ENCODE assay signal across 27 mouse cellular contexts in the genomic region with DNA sequence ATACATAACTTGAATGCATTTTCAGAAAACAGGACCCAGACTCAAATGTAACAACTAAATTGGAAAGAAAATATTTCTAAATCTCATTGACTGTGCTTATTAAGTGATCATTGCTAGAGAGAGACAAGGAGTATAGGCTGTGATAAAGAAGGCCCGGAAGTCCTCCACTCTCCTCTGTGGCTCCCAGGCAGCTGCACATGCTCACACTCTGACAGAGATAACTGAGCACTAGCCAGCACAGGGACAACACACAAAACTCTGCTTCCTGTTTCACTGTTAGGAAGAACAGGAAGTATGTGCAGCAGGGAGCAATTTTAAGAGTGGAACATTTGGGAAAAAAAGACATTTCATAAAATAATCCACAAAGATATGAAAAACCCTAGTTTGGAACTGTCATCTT. TPM values are rescaled to one million over a fixed set of nuclear protein-coding genes. Genes with fewer than 3 reads are reported as not detected.
"Had no signal": no experiment of that assay in that cellular context is flagged by ENCODE, and none has a peak within 500 bp of the region (broad histone marks: within the 10 kb centered on the region; RNA-seq: fewer than 3 reads in every experiment).

No protein-coding gene starts in this region.

- DNase-seq: kidney, adult 9 months; layer of hippocampus, adult 9-11 months; liver; lung, adult 18-20 months; right cerebral cortex, adult 18-20 months; right cerebral cortex, postnatal 14 days; right cerebral cortex, postnatal 4 days; thymus, adult 2 months; thymus, postnatal 14 days; thymus, postnatal 4 days had no signal

- H3K4me1 ChIP-seq: liver, embryonic 12.5 days; liver, embryonic 15.5 days; midbrain, embryonic 12.5 days; midbrain, embryonic 15.5 days; neural tube, embryonic 12.5 days; neural tube, embryonic 15.5 days had no signal

- H3K9ac ChIP-seq: limb, embryonic 13.5 days; liver, embryonic 12.5 days; liver, embryonic 15.5 days; midbrain, embryonic 12.5 days; midbrain, embryonic 15.5 days; neural tube, embryonic 12.5 days; neural tube, embryonic 15.5 days had no signal

- H3K36me3 ChIP-seq: limb, embryonic 10.5 days; limb, embryonic 13.5 days; liver, embryonic 12.5 days; liver, embryonic 15.5 days; midbrain, embryonic 12.5 days; midbrain, embryonic 15.5 days; neural tube, embryonic 12.5 days; neural tube, embryonic 15.5 days had no signal

- H3K9me3 ChIP-seq: limb, embryonic 10.5 days; limb, embryonic 13.5 days; liver, embryonic 12.5 days; liver, embryonic 15.5 days; midbrain, embryonic 12.5 days; midbrain, embryonic 15.5 days; neural tube, embryonic 12.5 days; neural tube, embryonic 15.5 days had no signal

- H3K4me3 ChIP-seq: layer of hippocampus, adult 2 months; limb, embryonic 10.5 days; limb, embryonic 13.5 days; liver, embryonic 12.5 days; liver, embryonic 15.5 days; midbrain, embryonic 12.5 days; midbrain, embryonic 15.5 days; neural tube, embryonic 12.5 days; neural tube, embryonic 15.5 days had no signal

- H3K27ac ChIP-seq: layer of hippocampus, adult 2 months; limb, embryonic 10.5 days; limb, embryonic 13.5 days; liver, embryonic 12.5 days; liver, embryonic 15.5 days; macrophage; midbrain, embryonic 12.5 days; midbrain, embryonic 15.5 days; neural tube, embryonic 12.5 days; neural tube, embryonic 15.5 days; stomach, postnatal 0 days had no signal

RNA-seq across cellular contexts. Expression of a gene that starts 16.5 kb away (rescaled TPM):
- total RNA-seq: layer of hippocampus, adult 2 months; layer of hippocampus, postnatal 25 days; left cerebral cortex, adult 18-20 months; left cerebral cortex, postnatal 25 days; megakaryocyte, adult 5-6 weeks had no signal
- polyA plus RNA-seq: kidney, embryonic 16.5 days; lung, embryonic 16.5 days; macrophage had no signal
